Mouse (Mus musculus) urinary bladder, postnatal 10 days (tissue): ENCODE measurements around the gene Skiv2l.
"Not testable (repeated sequence)": the region's sequence is repeated elsewhere in the genome, so short reads cannot be mapped to it uniquely, and the experiment has no call there.

ENCODE experiments used
- DNase-seq: peaks from one replicate; pipeline ENCODE4 v3.0.0; 2022; ENCODE audit warnings: low spot score

The Skiv2l gene

GRCm38 (mm10) chr17:34874321-34874720 is 24.3 kb upstream of the Skiv2l start:
- no peak for DNase-seq

- no peak for DNase-seq
Measured at GRCm38 (mm10) chr17:34865981-34866380, 16.0 kb upstream of the Skiv2l start.

- no peak for DNase-seq
Measured at GRCm38 (mm10) chr17:34862416-34863081, 12.5 kb upstream of the Skiv2l start, which contains the start of gene Cfb. TSS of gene Cfb (minus strand) at chr17:34862518.

- no peak for DNase-seq
Measured at GRCm38 (mm10) chr17:34861704-34862415, 11.8 kb upstream of the Skiv2l start.

GRCm38 (mm10) chr17:34860514-34860913 is 10.5 kb upstream of the Skiv2l start:
- no peak for DNase-seq

GRCm38 (mm10) chr17:34858670-34859069 is 8.7 kb upstream of the Skiv2l start:
- no peak for DNase-seq

GRCm38 (mm10) chr17:34855825-34856224 is 5.8 kb upstream of the Skiv2l start:
- no peak for DNase-seq

- no peak for DNase-seq
Measured at GRCm38 (mm10) chr17:34854761-34855160, 4.8 kb upstream of the Skiv2l start.

GRCm38 (mm10) chr17:34853511-34853910 is 3.5 kb upstream of the Skiv2l start:
- no peak for DNase-seq

- no peak for DNase-seq
Measured at GRCm38 (mm10) chr17:34850517-34851125, 611 bp upstream of the Skiv2l start.

GRCm38 (mm10) chr17:34847615-34848014 is 2.4 kb downstream of the Skiv2l start:
- no peak for DNase-seq

- DNase-seq: no peak
Measured at GRCm38 (mm10) chr17:34847192-34847591, 2.8 kb downstream of the Skiv2l start.

- no peak for DNase-seq
Measured at GRCm38 (mm10) chr17:34844884-34845283, 5.1 kb downstream of the Skiv2l start.

GRCm38 (mm10) chr17:34840736-34841307 is 9.2 kb downstream of the Skiv2l start:
- no peak for DNase-seq

- DNase-seq: no peak
Measured at GRCm38 (mm10) chr17:34838785-34839184, 11.2 kb downstream of the Skiv2l start.

- DNase-seq: no peak
Measured at GRCm38 (mm10) chr17:34837464-34838324, 12.3 kb downstream of the Skiv2l start.

GRCm38 (mm10) chr17:34836856-34837221 is 13.2 kb downstream of the Skiv2l start, which contains the start of the genes Stk19 and Dxo:
TSS of gene Stk19 (minus strand) at chr17:34836945.
TSS of gene Dxo (plus strand) at chr17:34837019.
- peak; percentile 88 for DNase-seq

GRCm38 (mm10) chr17:34836155-34836855 is 13.7 kb downstream of the Skiv2l start:
- DNase-seq: no peak

GRCm38 (mm10) chr17:34830776-34831175 is 19.2 kb downstream of the Skiv2l start:
- not testable (repeated sequence) for DNase-seq

GRCm38 (mm10) chr17:34814818-34815370 is 35.1 kb downstream of the Skiv2l start:
- no peak for DNase-seq

- DNase-seq: not testable (repeated sequence)
Measured at GRCm38 (mm10) chr17:34813747-34814146, 36.3 kb downstream of the Skiv2l start.
